Mouse (Mus musculus): ENCODE measurements around the gene Kcnab3. TPM values are rescaled to one million over a fixed set of nuclear protein-coding genes. Genes with fewer than 3 reads are reported as not detected.

Gene Kcnab3
- polyA plus RNA-seq, 1 experiment from 2014 or later, result 0.70 TPM

- peaks cover 9% of the 10 kb centered on the region; the same call in 1 of the 2 replicates for H3K4me1 ChIP-seq (ENCODE audit: control insufficient read depth, insufficient read depth, low read length)
- no peak overlapping the region for H3K4me2 ChIP-seq
- H3K4me3 ChIP-seq (ENCODE audit: low read depth, low read length), result no peak overlapping the region
- H3K9ac ChIP-seq (ENCODE audit: low read depth, low read length), result no peak overlapping the region
- no peaks in the 10 kb centered on the region for H3K9me3 ChIP-seq (replicated peaks; ENCODE audit: control insufficient read depth, low read length)
- no peak for ATAC-seq (replicated peaks; ENCODE audit: insufficient number of reproducible peaks, low FRiP score, low TSS enrichment)
- H3K27me3 ChIP-seq (ENCODE audit: control insufficient read depth, insufficient read depth, low read length), result peaks cover 16% of the 10 kb centered on the region
- no peak overlapping the region for H3K27ac ChIP-seq (ENCODE audit: low read depth, low read length)
- no peaks in the 10 kb centered on the region for H3K36me3 ChIP-seq (ENCODE audit: control insufficient read depth, insufficient read depth, low read length)
- 55% methylated on average over 4 of the region's 4 CpGs for WGBS (ENCODE audit: insufficient replicate concordance)
Measured at GRCm38 (mm10) chr11:69334796-69335195, 8.7 kb downstream of the Kcnab3 start.

GRCm38 (mm10) chr11:69340161-69341131 is 14.4 kb downstream of the Kcnab3 start, which contains the start of gene Rnf227:
TSS of gene Rnf227 (plus strand) at chr11:69340461.
- H3K27ac ChIP-seq (ENCODE audit: low read depth, low read length), result peak within 1 kb of the TSS; percentile 17; the same call in 1 of the 2 replicates
- H3K9ac ChIP-seq (ENCODE audit: low read depth, low read length), result peak within 1 kb of the TSS; percentile 77
- peak within 1 kb of the TSS; percentile 55 for H3K4me3 ChIP-seq (ENCODE audit: low read depth, low read length)
- peaks cover 4% of the 10 kb centered on the region for H3K36me3 ChIP-seq (ENCODE audit: control insufficient read depth, insufficient read depth, low read length)
- H3K27me3 ChIP-seq (ENCODE audit: control insufficient read depth, insufficient read depth, low read length), result peaks cover 15% of the 10 kb centered on the region
- peaks cover 10% of the 10 kb centered on the region; the same call in 1 of the 2 replicates for H3K4me1 ChIP-seq (ENCODE audit: control insufficient read depth, insufficient read depth, low read length)
- peak; percentile 47 for ATAC-seq (replicated peaks; ENCODE audit: insufficient number of reproducible peaks, low FRiP score, low TSS enrichment)
- no peaks in the 10 kb centered on the region for H3K9me3 ChIP-seq (replicated peaks; ENCODE audit: control insufficient read depth, low read length)
- 3% methylated on average over 99 of the region's 99 CpGs for WGBS (ENCODE audit: insufficient replicate concordance)
- peak within 1 kb of the TSS; percentile 88 for H3K4me2 ChIP-seq

- 79% methylated on average over 26 of the region's 26 CpGs for WGBS (ENCODE audit: insufficient replicate concordance)
- no peak overlapping the region for H3K4me2 ChIP-seq
- ATAC-seq (replicated peaks; ENCODE audit: insufficient number of reproducible peaks, low FRiP score, low TSS enrichment), result no peak
- no peaks in the 10 kb centered on the region for H3K4me1 ChIP-seq (ENCODE audit: control insufficient read depth, insufficient read depth, low read length)
- H3K36me3 ChIP-seq (ENCODE audit: control insufficient read depth, insufficient read depth, low read length), result peaks cover 34% of the 10 kb centered on the region
- no peaks in the 10 kb centered on the region for H3K9me3 ChIP-seq (replicated peaks; ENCODE audit: control insufficient read depth, low read length)
- H3K27me3 ChIP-seq (ENCODE audit: control insufficient read depth, insufficient read depth, low read length), result no peaks in the 10 kb centered on the region
- no peak overlapping the region for H3K9ac ChIP-seq (ENCODE audit: low read depth, low read length)
- no peak overlapping the region for H3K27ac ChIP-seq (ENCODE audit: low read depth, low read length)
- no peak overlapping the region for H3K4me3 ChIP-seq (ENCODE audit: low read depth, low read length)
Measured at GRCm38 (mm10) chr11:69346441-69346840, 20.4 kb downstream of the Kcnab3 start.

GRCm38 (mm10) chr11:69356544-69356943 is 30.5 kb downstream of the Kcnab3 start:
- peaks cover 54% of the 10 kb centered on the region for H3K36me3 ChIP-seq (ENCODE audit: control insufficient read depth, insufficient read depth, low read length)
- no peak overlapping the region for H3K4me3 ChIP-seq (ENCODE audit: low read depth, low read length)
- ATAC-seq (replicated peaks; ENCODE audit: insufficient number of reproducible peaks, low FRiP score, low TSS enrichment), result no peak
- 87% methylated on average over 5 of the region's 5 CpGs for WGBS (ENCODE audit: insufficient replicate concordance)
- H3K27ac ChIP-seq (ENCODE audit: low read depth, low read length), result no peak overlapping the region
- H3K9ac ChIP-seq (ENCODE audit: low read depth, low read length), result no peak overlapping the region
- H3K4me2 ChIP-seq, result no peak overlapping the region
- no peaks in the 10 kb centered on the region for H3K27me3 ChIP-seq (ENCODE audit: control insufficient read depth, insufficient read depth, low read length)
- H3K4me1 ChIP-seq (ENCODE audit: control insufficient read depth, insufficient read depth, low read length), result no peaks in the 10 kb centered on the region
- no peaks in the 10 kb centered on the region for H3K9me3 ChIP-seq (replicated peaks; ENCODE audit: control insufficient read depth, low read length)

GRCm38 (mm10) chr11:69357690-69358089 is 31.6 kb downstream of the Kcnab3 start:
- Histone ChIP-seq H3K27ac (ENCODE audit: low read depth, low read length) (no peak overlapping the region), H3K27me3 (ENCODE audit: control insufficient read depth, insufficient read depth, low read length) (no peaks in the 10 kb centered on the region), H3K4me1 (ENCODE audit: control insufficient read depth, insufficient read depth, low read length) (no peaks in the 10 kb centered on the region), H3K4me3 (ENCODE audit: low read depth, low read length) (no peak overlapping the region), H3K9ac (ENCODE audit: low read depth, low read length) (no peak overlapping the region), H3K36me3 (ENCODE audit: control insufficient read depth, insufficient read depth, low read length) (peaks cover 47% of the 10 kb centered on the region), H3K9me3 (replicated peaks; ENCODE audit: control insufficient read depth, low read length) (no peaks in the 10 kb centered on the region), H3K4me2 (no peak overlapping the region)
- no peak for ATAC-seq (replicated peaks; ENCODE audit: insufficient number of reproducible peaks, low FRiP score, low TSS enrichment)
- WGBS (ENCODE audit: insufficient replicate concordance), result 89% methylated on average over 12 of the region's 12 CpGs

- Histone ChIP-seq H3K27me3 (ENCODE audit: control insufficient read depth, insufficient read depth, low read length) (no peaks in the 10 kb centered on the region), H3K27ac (ENCODE audit: low read depth, low read length) (no peak overlapping the region), H3K4me3 (ENCODE audit: low read depth, low read length) (no peak overlapping the region), H3K9me3 (replicated peaks; ENCODE audit: control insufficient read depth, low read length) (no peaks in the 10 kb centered on the region), H3K4me1 (ENCODE audit: control insufficient read depth, insufficient read depth, low read length) (peaks cover 22% of the 10 kb centered on the region), H3K4me2 (no peak overlapping the region), H3K9ac (ENCODE audit: low read depth, low read length) (no peak overlapping the region), H3K36me3 (ENCODE audit: control insufficient read depth, insufficient read depth, low read length) (peaks cover 41% of the 10 kb centered on the region)
- 83% methylated on average over 7 of the region's 7 CpGs for WGBS (ENCODE audit: insufficient replicate concordance)
- no peak for ATAC-seq (replicated peaks; ENCODE audit: insufficient number of reproducible peaks, low FRiP score, low TSS enrichment)
Measured at GRCm38 (mm10) chr11:69362021-69362420, 36.0 kb downstream of the Kcnab3 start.

GRCm38 (mm10) chr11:69362479-69362878 is 36.4 kb downstream of the Kcnab3 start:
- no peak for ATAC-seq (replicated peaks; ENCODE audit: insufficient number of reproducible peaks, low FRiP score, low TSS enrichment)
- peaks cover 38% of the 10 kb centered on the region for H3K36me3 ChIP-seq (ENCODE audit: control insufficient read depth, insufficient read depth, low read length)
- H3K4me2 ChIP-seq, result no peak overlapping the region
- no peak overlapping the region for H3K9ac ChIP-seq (ENCODE audit: low read depth, low read length)
- no peak overlapping the region for H3K4me3 ChIP-seq (ENCODE audit: low read depth, low read length)
- no peaks in the 10 kb centered on the region for H3K27me3 ChIP-seq (ENCODE audit: control insufficient read depth, insufficient read depth, low read length)
- peaks cover 22% of the 10 kb centered on the region for H3K4me1 ChIP-seq (ENCODE audit: control insufficient read depth, insufficient read depth, low read length)
- no peaks in the 10 kb centered on the region for H3K9me3 ChIP-seq (replicated peaks; ENCODE audit: control insufficient read depth, low read length)
- no peak overlapping the region for H3K27ac ChIP-seq (ENCODE audit: low read depth, low read length)
- WGBS (ENCODE audit: insufficient replicate concordance), result 69% methylated on average over 2 of the region's 2 CpGs

- Histone ChIP-seq H3K27ac (ENCODE audit: low read depth, low read length) (peak overlapping the region; percentile 98; the same call in 1 of the 2 replicates), H3K27me3 (ENCODE audit: control insufficient read depth, insufficient read depth, low read length) (no peaks in the 10 kb centered on the region), H3K4me3 (ENCODE audit: low read depth, low read length) (no peak overlapping the region), H3K36me3 (ENCODE audit: control insufficient read depth, insufficient read depth, low read length) (peaks cover 30% of the 10 kb centered on the region), H3K4me2 (peak overlapping the region; percentile 91), H3K4me1 (ENCODE audit: control insufficient read depth, insufficient read depth, low read length) (peaks cover 29% of the 10 kb centered on the region), H3K9me3 (replicated peaks; ENCODE audit: control insufficient read depth, low read length) (no peaks in the 10 kb centered on the region), H3K9ac (ENCODE audit: low read depth, low read length) (no peak overlapping the region)
- WGBS (ENCODE audit: insufficient replicate concordance), result 48% methylated on average over 8 of the region's 8 CpGs
- ATAC-seq (replicated peaks; ENCODE audit: insufficient number of reproducible peaks, low FRiP score, low TSS enrichment), result no peak
Measured at GRCm38 (mm10) chr11:69364376-69364775, 38.3 kb downstream of the Kcnab3 start.
